Mouse (Mus musculus) E14TG2a.4 (cell line): ENCODE measurements around the gene Atp6v1f.

Experiments
- CTCF ChIP-seq: conservative IDR thresholded peaks from 2 replicates; pipeline ENCODE4 v1.5.1; 2014; ENCODE audit warnings: low read length
- POU5F1 ChIP-seq: IDR thresholded peaks from 2 replicates; pipeline ENCODE4 v1.6.1; 2014; ENCODE audit warnings: low read length, borderline replicate concordance

DNA sequence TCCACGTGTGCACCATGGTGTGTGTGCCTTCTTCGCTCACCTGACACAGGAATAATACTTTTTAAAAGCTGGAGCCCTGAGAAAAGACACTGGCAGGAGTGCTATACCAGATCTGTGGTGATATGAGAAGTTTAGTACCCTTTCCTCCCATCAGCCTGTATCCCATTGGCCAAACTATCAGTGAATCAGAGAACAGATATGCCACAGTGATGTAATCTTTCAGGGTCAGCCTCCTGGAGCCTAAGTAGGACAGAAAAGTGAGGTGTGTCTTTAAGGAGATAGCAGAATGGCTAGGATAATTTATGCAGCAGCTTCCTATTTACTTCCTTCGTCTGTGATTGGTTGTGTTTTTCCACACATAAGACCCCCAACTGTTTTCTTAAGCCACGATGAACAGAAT, 39.3 kb upstream of the Atp6v1f start:
- TF ChIP-seq CTCF (no peak), POU5F1 (no peak)
